Comparison of ENCODE assay signal across 31 mouse cellular contexts in genomic region chr15:11859829-11860228, GRCm38 (mm10). TPM values are rescaled to one million over a fixed set of nuclear protein-coding genes. Genes with fewer than 3 reads are reported as not detected.
"Had no signal": no experiment of that assay in that cellular context is flagged by ENCODE, and none has a peak within 500 bp of the region (broad histone marks: within the 10 kb centered on the region; RNA-seq: fewer than 3 reads in every experiment).

No protein-coding gene starts in this region.

- DNase-seq: heart, postnatal 10 days; heart, postnatal 14 days; heart, postnatal 36 days; heart, postnatal 4 days; kidney, adult 11 months; kidney, adult 18-20 months; kidney, adult 2 months; kidney, adult 8-10 months; kidney, adult 9 months; kidney, postnatal 10 days; kidney, postnatal 14 days; kidney, postnatal 25 days; kidney, postnatal 36 days; kidney, postnatal 4 days; layer of hippocampus, adult 9-11 months; layer of hippocampus, postnatal 36 days had no signal

- H3K27me3 ChIP-seq: heart, embryonic 12.5 days; heart, embryonic 13.5 days; heart, embryonic 15.5 days; hindbrain, embryonic 12.5 days; hindbrain, embryonic 13.5 days; hindbrain, embryonic 15.5 days; intestine, embryonic 15.5 days; kidney, embryonic 15.5 days had no signal

- H3K4me2 ChIP-seq: heart, embryonic 11.5 days; heart, embryonic 12.5 days; heart, embryonic 13.5 days; heart, embryonic 15.5 days; hindbrain, embryonic 12.5 days; hindbrain, embryonic 13.5 days; hindbrain, embryonic 14.5 days; hindbrain, embryonic 15.5 days; intestine, embryonic 15.5 days; kidney, embryonic 15.5 days had no signal

- H3K36me3 ChIP-seq: heart, embryonic 15.5 days; hindbrain, embryonic 10.5 days; hindbrain, embryonic 12.5 days; hindbrain, embryonic 13.5 days; hindbrain, embryonic 15.5 days; intestine, embryonic 15.5 days; kidney, embryonic 15.5 days had no signal

- H3K4me3 ChIP-seq: heart, embryonic 10.5 days; heart, embryonic 12.5 days; heart, embryonic 13.5 days; heart, embryonic 15.5 days; hindbrain, embryonic 10.5 days; hindbrain, embryonic 12.5 days; hindbrain, embryonic 13.5 days; hindbrain, embryonic 15.5 days; intestine, embryonic 15.5 days; kidney, embryonic 15.5 days; layer of hippocampus, adult 2 months had no signal

RNA-seq across cellular contexts. Expression of gene Npr3, which starts 47.3 kb away (rescaled TPM):
- total RNA-seq: hematopoietic stem cell, adult 5-6 weeks had no signal
- polyA plus RNA-seq: inflammation-experienced regulatory T-cells, adult 6 months had no signal
